Mouse (Mus musculus) midbrain, postnatal 0 days (tissue): ENCODE results near the gene Rpgrip1l. TPM values are rescaled to one million over a fixed set of nuclear protein-coding genes. Genes with fewer than 3 reads are reported as not detected.

Experiments
- ATAC-seq: fragments of 200-750 bp; cut with Nextera tagmentation; 2 replicates; pipeline ENCODE4 v1.8.0; 2017; ENCODE audit warnings: moderate number of reproducible peaks, mild to moderate bottlenecking, moderate TSS enrichment, moderate library complexity; ENCODE audit not compliant: low FRiP score
- DNase-seq: peaks from one replicate; pipeline ENCODE4 v3.0.0-alpha.2; 2015; ENCODE audit warnings: low spot score
- H3K27ac ChIP-seq: fragments of 300-500 bp; sonication (generic); 2 replicates; pipeline ENCODE4 v1.5.1; 2014; ENCODE audit warnings: low read depth, mild to moderate bottlenecking, low read length, mixed read lengths
- H3K27me3 ChIP-seq: fragments of 300-500 bp; sonication (generic); 2 replicates; pipeline ENCODE4 v1.6.1; 2014; ENCODE audit warnings: low read length, control low read depth, mixed read lengths; ENCODE audit not compliant: insufficient read depth
- H3K36me3 ChIP-seq: fragments of 300-500 bp; sonication (generic); 2 replicates; pipeline ENCODE4 v1.6.1; 2014; ENCODE audit warnings: low read length, control low read depth, mixed read lengths; ENCODE audit not compliant: insufficient read depth
- H3K4me1 ChIP-seq: fragments of 300-500 bp; sonication (generic); 2 replicates; pipeline ENCODE4 v1.6.1; 2014; ENCODE audit warnings: mild to moderate bottlenecking, control low read depth, antibody characterized with exemption, low read length, mixed read lengths; ENCODE audit not compliant: insufficient read depth
- H3K4me2 ChIP-seq: fragments of 300-500 bp; sonication (generic); 2 replicates; pipeline ENCODE4 v1.6.1; 2014; ENCODE audit warnings: low read depth, mild to moderate bottlenecking, low read length, mixed read lengths; ENCODE audit not compliant: poor library complexity, severe bottlenecking
- H3K4me3 ChIP-seq: fragments of 300-500 bp; sonication (generic); 2 replicates; pipeline ENCODE4 v1.5.1; 2014; ENCODE audit warnings: low read depth, mild to moderate bottlenecking, low read length, moderate library complexity
- H3K9ac ChIP-seq: fragments of 300-500 bp; sonication (generic); replicated peaks from 2 replicates; pipeline ENCODE4 v1.6.1; 2014; ENCODE audit warnings: mild to moderate bottlenecking, low read length, moderate library complexity, mixed read lengths; ENCODE audit not compliant: poor library complexity, severe bottlenecking
- H3K9me3 ChIP-seq: fragments of 300-500 bp; sonication (generic); 2 replicates; pipeline ENCODE4 v1.6.1; 2016; ENCODE audit warnings: low read length, control low read depth
- CTCF ChIP-seq: IDR thresholded peaks from 2 replicates; pipeline ENCODE4 v1.5.1; 2016; ENCODE audit warnings: antibody characterized with exemption, mild to moderate bottlenecking
- WGBS: fragments of 180-500 bp; shearing (Covaris S2); extraction: QIAGEN DNeasy Blood & Tissue Kit; methylation state at CpG from one replicate; pipeline ENCODE4 v1.1.7; 2014; 5-methylcytosine and 5-hydroxymethylcytosine counted together
- polyA plus RNA-seq: library from polyadenylated mRNA; unstranded; fragments of >200 nt; fragmentation: Nextera tagmentation; extraction: Ambion mirVana; gene quantifications from 2 replicates; pipeline ENCODE4 v1.2.1, GENCODE M21; 2015
- total RNA-seq: library from RNA; depleted of rRNA; stranded (reverse); fragments of >200 nt; gene quantifications from 2 replicates; pipeline ENCODE4 v1.2.3, GENCODE M21; 2014

Gene Rpgrip1l
- total and polyA plus RNA-seq, 2 experiments from 2014 or later: 8.4 to 11.5 TPM

DNA sequence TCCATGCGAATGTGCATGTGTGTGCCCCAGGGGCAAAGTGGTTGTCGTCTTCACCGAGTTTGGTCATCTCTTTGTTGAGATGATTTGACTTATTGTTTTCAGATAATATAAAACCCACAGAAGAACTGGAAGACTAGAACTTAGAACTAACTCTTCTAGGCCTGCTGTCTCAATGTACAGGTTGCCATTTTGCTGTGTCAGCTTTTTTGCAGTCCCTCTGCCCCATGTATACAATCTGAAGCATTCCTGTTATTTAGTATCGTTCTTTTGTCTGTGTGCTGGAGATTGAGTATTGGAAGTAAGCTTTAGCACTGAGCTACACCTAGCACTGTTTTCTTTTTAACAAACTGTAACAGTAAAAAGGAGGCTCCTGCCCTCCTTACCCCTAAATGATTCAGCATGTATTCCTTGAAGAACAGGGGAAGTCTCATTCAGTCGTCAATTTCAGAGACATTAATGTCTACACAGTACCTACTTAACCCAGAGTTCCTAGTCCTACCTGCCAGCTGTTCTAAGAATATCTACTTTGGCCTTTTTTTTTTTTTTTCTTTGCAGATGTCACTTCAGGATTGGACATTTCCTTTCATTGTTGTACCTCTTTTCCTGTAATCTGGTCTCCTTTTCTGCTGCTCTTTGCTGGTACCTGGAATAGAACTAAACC lies 4.6 kb upstream of the Rpgrip1l start:
- Histone ChIP-seq H3K27me3 (no peaks in the 10 kb centered on the region), H3K27ac (no peak overlapping the region), H3K36me3 (no peaks in the 10 kb centered on the region), H3K4me3 (no peak overlapping the region), H3K9me3 (no peaks in the 10 kb centered on the region), H3K9ac (no peak overlapping the region), H3K4me2 (no peak overlapping the region), H3K4me1 (peaks cover 8% of the 10 kb centered on the region; the same call in 1 of the 2 replicates)
- 94% methylated on average over 5 of the region's 5 CpGs for WGBS
- no peak for TF ChIP-seq CTCF
- DNase-seq (no peak), ATAC-seq (no peak)

GRCm38 (mm10) chr8:91312342-91312741 lies 720 bp downstream of the Rpgrip1l start:
- Histone ChIP-seq H3K4me3 (peak overlapping the region; percentile 69), H3K9me3 (no peaks in the 10 kb centered on the region), H3K9ac (peak overlapping the region; percentile 61; the same call in 1 of the 2 replicates), H3K4me2 (peak overlapping the region; percentile 70), H3K27me3 (no peaks in the 10 kb centered on the region), H3K36me3 (no peaks in the 10 kb centered on the region), H3K27ac (no peak overlapping the region; the same call in 1 of the 2 replicates), H3K4me1 (peaks cover 8% of the 10 kb centered on the region; the same call in 1 of the 2 replicates)
- DNase-seq (no peak), ATAC-seq (no peak)
- TF ChIP-seq CTCF: no peak
- WGBS: 79% methylated on average over 2 of the region's 2 CpGs

DNA sequence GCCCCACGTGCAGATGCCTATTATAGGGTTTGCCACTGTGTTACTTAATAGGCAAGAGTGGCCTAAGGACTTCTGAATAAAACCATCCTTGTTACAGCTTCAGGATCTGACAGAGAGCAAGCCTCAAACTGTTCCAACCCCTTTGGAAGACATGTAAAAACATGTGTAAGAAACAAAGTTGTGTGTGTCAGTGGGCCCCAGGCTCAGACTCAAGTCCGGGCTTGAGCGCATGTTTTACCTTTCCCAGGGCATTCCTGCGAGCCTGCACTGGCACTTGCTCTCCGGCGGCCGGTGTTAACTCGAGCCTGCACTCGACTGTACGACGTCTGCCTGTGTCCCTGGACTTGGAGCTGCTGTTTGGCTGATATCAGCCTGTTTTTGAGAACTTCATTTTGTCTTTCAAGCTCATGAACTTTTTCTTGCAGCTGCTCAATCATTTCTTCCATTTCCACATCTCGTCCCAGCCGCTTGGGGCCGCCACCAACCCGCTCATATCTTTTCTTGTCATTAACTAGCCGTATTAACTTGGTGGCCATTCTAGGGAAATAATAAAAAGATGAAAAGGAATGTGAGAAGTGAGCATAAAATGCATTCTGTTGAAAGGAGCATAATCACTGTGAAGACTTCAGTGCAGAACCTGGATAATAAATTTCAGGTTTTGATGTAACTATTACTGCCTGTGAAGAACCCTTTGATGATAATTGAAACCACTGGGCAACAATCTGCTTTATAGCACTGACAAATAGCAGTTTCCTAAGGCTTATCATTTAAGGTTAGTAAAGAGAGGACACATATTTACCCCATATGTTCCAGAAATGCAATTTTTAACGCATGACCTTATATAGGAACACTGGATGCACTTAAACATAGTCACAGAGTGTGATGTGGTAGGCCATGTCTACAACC lies 8.3 kb downstream of the Rpgrip1l start:
- ATAC-seq: no peak

DNA sequence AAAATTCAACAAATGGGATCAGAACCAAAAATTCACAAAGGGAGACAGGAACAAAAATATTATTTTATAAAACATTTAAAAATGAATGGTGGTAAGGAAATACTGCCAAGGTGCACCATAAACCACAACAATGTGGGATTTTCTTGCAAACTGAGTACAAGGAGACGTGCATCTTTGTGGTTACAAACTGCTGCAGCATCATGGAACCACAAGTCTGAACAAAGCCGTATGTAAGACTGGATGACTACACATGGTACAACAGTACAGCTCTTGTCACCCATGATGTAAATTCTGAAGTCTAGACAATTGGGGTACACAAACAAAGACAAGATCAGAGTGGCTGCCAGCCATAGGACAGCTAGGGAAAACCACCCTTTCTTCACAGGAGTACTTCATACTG lies 14.4 kb downstream of the Rpgrip1l start:
- 89% methylated on average over 2 of the region's 2 CpGs for WGBS
- no peaks in the 10 kb centered on the region for H3K27me3 ChIP-seq
- no peak overlapping the region for H3K9ac ChIP-seq
- H3K4me2 ChIP-seq: no peak overlapping the region
- no peaks in the 10 kb centered on the region for H3K4me1 ChIP-seq
- H3K9me3 ChIP-seq: no peaks in the 10 kb centered on the region
- DNase-seq (no peak), ATAC-seq (no peak)
- no peak overlapping the region for H3K27ac ChIP-seq
- no peak for TF ChIP-seq CTCF
- H3K4me3 ChIP-seq: no peak overlapping the region
- peaks cover 13% of the 10 kb centered on the region; the same call in 1 of the 2 replicates for H3K36me3 ChIP-seq

More for the DNA sequence above, 8.3 kb downstream of the Rpgrip1l start:
- H3K4me2 ChIP-seq: no peak overlapping the region
- no peaks in the 10 kb centered on the region for H3K9me3 ChIP-seq
- no peaks in the 10 kb centered on the region for H3K4me1 ChIP-seq
- no peak for DNase-seq
- TF ChIP-seq CTCF: peak; percentile 54
- WGBS: 86% methylated on average over 17 of the region's 17 CpGs
- no peak overlapping the region for H3K9ac ChIP-seq
- no peak overlapping the region for H3K4me3 ChIP-seq
- no peaks in the 10 kb centered on the region for H3K27me3 ChIP-seq
- H3K27ac ChIP-seq: no peak overlapping the region
- H3K36me3 ChIP-seq: peaks cover 17% of the 10 kb centered on the region

DNA sequence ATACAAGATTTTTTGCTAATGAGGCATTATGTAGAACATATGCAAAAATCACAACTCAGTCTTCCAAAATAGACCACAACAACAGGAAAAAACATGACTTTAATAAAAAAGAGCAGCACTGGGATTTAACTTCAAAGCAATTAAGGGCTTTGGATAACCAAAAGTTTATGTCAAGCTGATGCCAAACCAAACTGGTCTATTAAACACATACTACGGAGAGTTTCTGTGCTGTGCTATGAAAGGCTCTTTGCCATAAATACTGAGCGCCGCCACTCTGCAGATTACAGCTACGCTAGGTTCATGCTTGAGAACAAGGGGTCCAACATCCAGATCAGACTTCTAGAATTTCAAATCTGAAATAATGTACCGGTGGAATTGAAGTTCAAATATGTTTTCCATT lies 17.3 kb downstream of the Rpgrip1l start:
- no peaks in the 10 kb centered on the region for H3K4me1 ChIP-seq
- H3K9me3 ChIP-seq: no peaks in the 10 kb centered on the region
- ATAC-seq (no peak), DNase-seq (no peak)
- no peak overlapping the region for H3K27ac ChIP-seq
- WGBS: 90% methylated on average over 5 of the region's 5 CpGs
- H3K36me3 ChIP-seq: 0 out of 2 replicates have a peak, but pooled peaks cover 7% of the 10 kb centered on the region
- TF ChIP-seq CTCF: no peak
- H3K9ac ChIP-seq: no peak overlapping the region
- H3K4me2 ChIP-seq: no peak overlapping the region
- no peak overlapping the region for H3K4me3 ChIP-seq
- H3K27me3 ChIP-seq: no peaks in the 10 kb centered on the region

- 88% methylated on average over 4 of the region's 4 CpGs for WGBS
- Histone ChIP-seq H3K36me3 (peaks cover 3% of the 10 kb centered on the region; the same call in 1 of the 2 replicates), H3K4me2 (no peak overlapping the region), H3K9me3 (no peaks in the 10 kb centered on the region), H3K27ac (no peak overlapping the region), H3K4me3 (no peak overlapping the region), H3K9ac (no peak overlapping the region), H3K27me3 (no peaks in the 10 kb centered on the region), H3K4me1 (no peaks in the 10 kb centered on the region)
- ATAC-seq (no peak), DNase-seq (no peak)
- TF ChIP-seq CTCF: no peak
These were observed 22.5 kb downstream of the Rpgrip1l start for GRCm38 (mm10) chr8:91290576-91290975.
